Mouse (Mus musculus): ENCODE data around the gene Slc25a47. TPM values are rescaled to one million over a fixed set of nuclear protein-coding genes. Genes with fewer than 3 reads are reported as not detected.
"Not testable (repeated sequence)": the region's sequence is repeated elsewhere in the genome, so short reads cannot be mapped to it uniquely, and the experiment has no call there.

Gene Slc25a47
- total RNA-seq, 2 experiments from 2014 or later: 5.3 to 16.2 TPM

DNA sequence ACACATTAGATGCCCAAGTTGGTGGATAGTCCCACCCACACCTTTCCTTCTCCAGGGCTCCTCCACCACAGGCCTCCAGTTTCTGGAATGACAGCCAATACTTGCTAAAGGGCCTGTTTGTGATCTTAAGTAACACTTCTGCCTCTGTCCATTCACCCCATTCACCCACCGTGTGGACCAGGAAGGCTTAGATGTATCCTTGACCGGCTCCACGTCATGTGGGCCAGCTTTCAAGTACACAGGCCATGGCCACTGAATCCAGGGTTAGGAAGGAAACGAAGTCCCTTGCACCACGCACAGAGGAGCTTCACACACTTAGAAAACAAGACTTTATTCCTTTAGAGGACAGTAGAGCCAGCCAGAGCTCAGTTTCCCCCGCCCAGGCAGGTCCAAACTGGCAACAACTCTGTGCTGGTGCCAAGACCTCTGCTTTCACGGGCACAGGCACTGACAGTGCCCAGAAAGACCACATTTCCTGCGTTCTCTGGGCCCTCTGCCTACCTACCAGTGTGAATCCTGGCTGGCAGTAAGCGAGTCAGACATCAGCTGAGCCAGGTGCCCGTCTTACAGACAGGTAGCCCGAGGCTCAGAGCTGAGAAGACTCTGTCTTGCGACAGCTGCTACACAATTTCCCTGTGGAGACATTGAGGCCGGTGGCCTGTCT is 10.2 kb upstream of the Slc25a47 start:
- no peak for ATAC-seq (replicated peaks; ENCODE audit: low FRiP score, low TSS enrichment, poor library complexity, severe bottlenecking)

DNA sequence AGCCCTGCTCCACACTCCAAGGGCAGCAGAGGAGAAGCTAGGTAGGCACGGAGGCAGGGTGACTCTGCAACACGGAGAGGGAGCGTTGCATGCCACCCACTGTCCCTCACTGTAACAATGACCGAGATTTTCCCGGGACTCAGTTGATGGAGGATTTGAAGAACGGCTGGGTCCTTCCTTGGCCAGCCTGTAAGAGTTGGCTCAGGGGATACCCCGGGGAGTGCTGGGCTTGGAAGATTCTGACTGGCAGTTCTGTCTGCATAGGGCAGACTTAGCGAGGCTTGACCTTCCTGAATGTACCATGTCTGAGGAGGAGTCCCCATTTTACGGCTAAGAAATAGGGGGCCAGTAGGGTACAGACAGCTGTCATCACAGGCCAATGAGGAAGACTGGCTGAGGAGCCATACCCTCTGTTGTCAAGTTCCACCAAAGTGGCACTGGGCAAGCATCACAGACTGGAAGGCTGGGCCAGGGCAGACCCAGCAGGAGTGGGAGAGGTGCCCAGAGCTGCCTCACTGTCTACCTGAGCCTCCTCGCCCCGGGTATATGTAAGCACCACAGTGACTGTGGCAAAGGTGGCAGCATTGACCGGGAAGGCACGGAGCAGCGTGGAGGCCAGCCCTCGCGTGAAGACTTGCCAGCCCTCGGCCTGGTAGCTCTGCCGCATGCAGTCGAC is 9.4 kb upstream of the Slc25a47 start:
- ATAC-seq (replicated peaks; ENCODE audit: low FRiP score, low TSS enrichment, poor library complexity, severe bottlenecking): no peak

DNA sequence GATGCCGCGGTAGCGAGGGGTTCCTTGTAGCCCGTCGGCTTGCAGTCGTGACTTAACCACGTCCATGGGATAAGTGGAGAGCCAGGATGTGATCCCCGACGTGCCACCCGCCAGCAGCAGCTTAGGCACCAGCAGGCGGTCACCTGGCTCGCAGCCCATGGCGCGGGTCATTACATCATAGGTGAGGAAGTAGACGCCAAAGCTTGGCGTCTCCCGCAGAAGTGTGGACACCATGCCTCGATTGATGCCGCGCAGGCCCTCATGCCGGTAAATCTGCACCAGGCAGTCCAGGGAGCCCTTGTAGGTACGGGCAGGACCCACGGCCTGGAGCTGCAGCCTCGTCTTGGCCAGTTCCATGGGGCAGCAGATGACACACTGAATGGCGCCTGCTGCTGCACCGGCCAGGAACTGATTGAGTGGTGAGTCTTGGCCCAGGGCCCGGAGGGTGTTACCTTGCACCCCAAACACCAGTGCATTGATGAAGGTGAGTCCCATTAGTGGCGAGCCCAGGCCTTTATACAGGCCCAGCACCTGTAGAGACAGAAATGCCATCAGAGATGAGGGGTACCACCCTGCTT is 8.8 kb upstream of the Slc25a47 start:
- ATAC-seq (replicated peaks; ENCODE audit: low FRiP score, low TSS enrichment, poor library complexity, severe bottlenecking): no peak

DNA sequence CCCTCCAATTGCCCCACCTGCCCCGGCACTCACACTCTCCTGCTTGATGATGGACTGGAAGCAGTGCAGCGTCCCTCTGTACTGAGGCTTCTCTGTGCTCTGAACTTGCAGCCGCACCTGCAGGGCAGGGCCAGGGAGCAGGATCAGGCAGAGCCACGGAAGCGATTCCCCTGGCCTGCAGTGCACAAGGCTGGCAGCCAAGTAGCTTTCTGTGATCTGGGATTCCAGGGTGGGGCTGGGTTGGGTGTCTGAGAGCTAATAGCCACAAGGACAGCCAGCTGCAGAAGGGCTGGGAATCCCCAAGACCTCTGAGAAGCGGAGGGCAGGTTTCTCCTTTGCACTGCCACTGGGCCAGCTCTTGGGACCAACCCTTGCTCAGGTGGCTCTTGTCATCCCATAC is 8.2 kb upstream of the Slc25a47 start:
- no peak for ATAC-seq (replicated peaks; ENCODE audit: low FRiP score, low TSS enrichment, poor library complexity, severe bottlenecking)

DNA sequence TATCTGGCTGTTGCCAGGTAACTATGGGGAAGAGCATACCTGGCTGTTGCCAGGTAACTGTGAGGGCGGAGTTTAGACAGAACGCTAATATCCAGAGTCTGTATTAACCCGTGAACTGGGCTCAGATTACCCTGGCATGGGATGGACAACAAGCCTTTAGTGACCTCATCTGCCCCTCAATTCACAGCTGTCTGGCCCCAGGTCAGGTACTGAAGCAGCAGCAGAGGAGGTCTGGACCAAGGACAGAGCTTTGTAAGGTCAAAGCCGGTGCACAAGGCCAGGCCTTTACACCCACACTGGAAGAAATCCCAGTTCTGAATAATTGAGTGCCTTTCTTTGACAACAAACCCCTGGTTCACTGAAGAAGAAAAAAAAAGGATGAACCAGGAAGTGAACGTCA is 6.2 kb upstream of the Slc25a47 start:
- no peak for ATAC-seq (replicated peaks; ENCODE audit: low FRiP score, low TSS enrichment, poor library complexity, severe bottlenecking)

DNA sequence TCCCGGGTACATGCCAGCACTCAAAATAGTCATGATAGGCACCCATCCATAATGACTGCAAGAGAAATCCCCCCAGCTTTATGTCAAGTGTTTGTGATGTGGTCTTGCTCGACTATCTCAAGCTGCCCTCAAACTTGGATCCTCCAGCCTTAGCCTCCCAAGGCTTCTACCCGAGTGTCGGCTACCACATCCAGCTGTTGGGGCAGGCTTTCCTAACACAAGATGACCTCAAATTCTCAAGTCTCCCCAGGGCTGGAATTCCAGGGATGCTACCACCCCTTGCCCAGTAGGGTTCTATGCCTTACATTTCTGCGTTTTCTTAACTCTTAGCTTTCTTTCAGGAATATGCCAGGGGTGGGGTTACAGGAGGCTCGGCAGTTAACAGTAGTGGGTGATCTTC is 5.5 kb upstream of the Slc25a47 start:
- ATAC-seq (replicated peaks; ENCODE audit: low FRiP score, low TSS enrichment, poor library complexity, severe bottlenecking): no peak

DNA sequence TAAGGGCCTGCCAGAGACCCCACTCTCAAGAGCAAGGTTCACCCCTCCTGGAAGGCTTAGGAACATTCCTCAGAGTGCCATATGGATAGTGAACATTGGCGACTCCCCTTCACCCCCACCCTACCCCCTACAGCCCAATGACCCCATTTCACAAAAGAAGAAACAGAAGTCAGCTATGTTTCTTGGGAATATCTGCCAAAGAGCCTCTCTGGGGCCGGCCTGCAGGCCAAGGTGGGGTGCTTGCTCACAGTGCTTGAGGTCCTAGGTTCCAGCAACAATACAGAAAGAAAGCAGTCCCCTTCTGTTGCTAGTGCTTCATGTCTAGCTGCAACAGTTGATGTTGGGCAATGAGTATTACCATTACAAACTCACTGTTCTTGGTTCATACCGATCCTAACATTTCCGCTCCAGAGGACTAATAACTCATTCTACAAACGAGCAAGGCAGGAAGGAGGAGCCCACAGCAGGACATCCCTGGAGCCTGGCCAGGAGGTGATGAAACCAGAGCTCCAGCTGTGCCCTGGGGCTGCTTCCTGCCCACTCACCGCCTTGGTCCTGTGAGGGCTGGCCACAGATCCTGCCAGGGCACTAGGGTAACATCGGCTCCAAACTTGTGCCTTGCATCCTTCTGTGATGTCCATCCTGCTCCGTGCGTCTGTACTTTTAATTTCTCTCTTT is 3.7 kb upstream of the Slc25a47 start:
- no peak for ATAC-seq (replicated peaks; ENCODE audit: low FRiP score, low TSS enrichment, poor library complexity, severe bottlenecking)

DNA sequence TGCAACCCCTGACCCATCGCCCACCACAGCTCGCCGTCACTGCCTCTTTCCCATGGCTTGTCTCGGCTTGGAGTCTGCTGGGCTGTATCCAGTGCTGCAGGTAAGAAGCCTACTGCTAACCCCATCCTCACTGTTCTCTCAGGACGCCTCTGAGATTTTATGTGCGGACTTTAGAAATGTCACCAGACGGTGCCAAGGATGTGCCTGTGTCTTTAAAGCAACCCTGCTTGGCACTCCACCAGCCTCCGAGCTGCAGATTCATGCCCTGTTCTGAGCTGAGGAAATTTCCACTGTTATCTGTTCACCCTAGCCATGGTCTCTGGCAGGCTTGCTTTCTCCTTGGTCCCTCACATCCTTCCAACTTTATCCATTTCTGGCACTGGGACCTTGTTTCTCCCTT is 3.0 kb upstream of the Slc25a47 start:
- no peak for ATAC-seq (replicated peaks; ENCODE audit: low FRiP score, low TSS enrichment, poor library complexity, severe bottlenecking)

DNA sequence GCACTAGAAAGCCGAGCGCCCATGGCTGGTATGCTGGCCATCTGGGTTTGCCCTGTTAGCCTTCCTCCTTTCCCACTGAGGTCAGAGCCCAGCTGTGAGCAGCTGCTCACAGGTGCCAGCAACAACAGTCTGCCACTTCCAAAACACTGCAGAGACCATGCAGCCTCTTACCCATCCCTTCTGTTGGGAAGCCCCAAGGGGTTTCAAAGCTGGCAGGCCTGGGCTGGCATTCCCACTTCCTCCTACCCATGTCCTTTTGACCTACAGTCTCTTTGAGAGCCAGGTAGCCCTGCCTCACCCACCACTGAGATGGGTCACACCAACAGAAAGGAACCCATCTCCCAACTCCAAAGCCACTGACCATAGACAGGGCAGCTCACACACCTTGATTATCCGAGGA is 2.4 kb upstream of the Slc25a47 start:
- no peak for ATAC-seq (replicated peaks; ENCODE audit: low FRiP score, low TSS enrichment, poor library complexity, severe bottlenecking)

DNA sequence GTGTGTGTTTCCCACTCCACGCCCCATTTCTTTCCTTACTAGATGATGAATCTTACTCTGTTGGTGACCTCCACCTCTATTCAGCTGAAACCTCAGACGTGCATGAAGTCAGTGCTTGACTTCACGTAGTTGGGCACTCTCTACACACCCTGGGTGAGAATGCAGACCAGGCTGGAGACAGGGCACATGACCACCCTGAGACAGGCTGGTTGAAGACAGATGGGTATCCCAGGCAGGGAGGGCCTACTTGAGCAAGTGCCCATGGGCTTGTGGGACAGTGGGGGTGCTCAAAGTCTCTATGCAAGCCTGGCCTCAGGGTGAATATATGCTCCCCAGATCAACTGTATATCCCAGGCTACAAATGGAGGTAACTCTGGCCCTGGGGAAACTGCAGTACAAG is 1.5 kb upstream of the Slc25a47 start:
- ATAC-seq (replicated peaks; ENCODE audit: low FRiP score, low TSS enrichment, poor library complexity, severe bottlenecking): no peak

DNA sequence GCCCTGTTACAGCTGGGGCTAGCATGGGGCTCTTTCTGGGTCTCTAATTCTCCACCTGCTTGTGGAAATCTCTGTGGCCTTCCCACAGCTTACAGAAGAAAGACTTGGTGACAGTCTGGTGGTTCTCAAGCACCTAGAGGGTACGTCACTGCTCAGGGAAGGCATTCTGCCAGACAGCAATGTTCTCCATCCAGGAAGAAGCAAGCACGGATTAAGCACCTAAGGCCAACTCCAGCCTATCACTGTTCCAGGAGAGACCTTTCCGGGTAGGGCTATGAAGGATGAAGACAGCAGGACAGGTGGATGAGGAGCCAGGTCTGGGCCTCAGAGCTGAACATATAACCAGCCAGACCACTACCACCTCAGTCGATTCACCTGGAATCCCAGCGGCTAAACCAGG is 1.1 kb upstream of the Slc25a47 start:
- ATAC-seq (replicated peaks; ENCODE audit: low FRiP score, low TSS enrichment, poor library complexity, severe bottlenecking): no peak

DNA sequence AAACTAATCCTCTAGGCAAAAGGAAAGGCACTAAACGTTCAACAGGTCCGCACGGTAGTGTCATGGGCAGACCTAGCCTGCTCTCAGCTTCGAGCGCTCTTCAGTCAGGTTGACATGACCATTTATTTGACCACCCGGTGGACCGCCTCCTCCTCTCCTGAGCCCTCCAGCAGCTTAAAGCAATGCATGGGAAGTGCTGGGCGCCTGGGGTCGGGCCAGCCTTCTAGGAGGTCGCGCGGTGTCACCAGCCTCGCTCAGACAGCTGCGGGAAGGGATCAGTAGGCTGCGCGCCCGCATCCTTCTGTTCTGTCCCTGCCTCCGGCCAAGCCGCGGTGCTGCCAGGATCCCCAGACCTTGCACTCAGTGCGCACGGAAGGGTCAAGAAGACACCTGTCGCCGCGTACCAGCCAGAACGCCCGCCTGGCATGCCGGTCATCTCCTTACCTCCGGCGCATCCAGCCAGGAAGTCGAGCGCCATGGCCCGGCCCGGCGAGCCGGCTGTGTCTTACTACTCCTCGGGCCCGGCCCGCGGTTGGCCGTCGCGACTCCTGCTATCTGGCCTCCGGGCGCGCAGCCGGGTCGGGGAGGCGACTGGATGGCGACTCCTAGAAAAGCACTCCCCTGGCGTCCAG is 522 bp upstream of the Slc25a47 start:
- ATAC-seq (replicated peaks; ENCODE audit: low FRiP score, low TSS enrichment, poor library complexity, severe bottlenecking): no peak

DNA sequence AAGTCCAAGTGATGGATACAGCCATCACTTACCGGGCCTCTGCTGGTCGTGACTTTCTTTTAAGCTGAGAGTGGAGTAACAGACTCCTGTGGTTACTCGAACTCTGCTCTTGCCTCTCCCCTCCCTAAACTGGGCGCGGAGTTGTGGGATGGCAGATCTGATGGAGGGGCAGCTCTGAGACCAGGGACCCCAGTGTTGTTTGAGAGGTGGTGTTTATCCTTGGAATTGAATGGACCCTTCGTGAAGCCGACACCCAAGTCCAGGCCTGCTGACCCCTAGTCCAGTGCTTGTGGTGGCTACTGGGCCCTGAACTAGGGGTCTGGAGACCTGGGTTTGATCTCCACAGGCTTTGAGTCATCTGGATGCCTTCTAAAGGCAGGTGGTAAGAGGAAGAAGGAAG is 876 bp downstream of the Slc25a47 start:
- ATAC-seq (replicated peaks; ENCODE audit: low FRiP score, low TSS enrichment, poor library complexity, severe bottlenecking): no peak

DNA sequence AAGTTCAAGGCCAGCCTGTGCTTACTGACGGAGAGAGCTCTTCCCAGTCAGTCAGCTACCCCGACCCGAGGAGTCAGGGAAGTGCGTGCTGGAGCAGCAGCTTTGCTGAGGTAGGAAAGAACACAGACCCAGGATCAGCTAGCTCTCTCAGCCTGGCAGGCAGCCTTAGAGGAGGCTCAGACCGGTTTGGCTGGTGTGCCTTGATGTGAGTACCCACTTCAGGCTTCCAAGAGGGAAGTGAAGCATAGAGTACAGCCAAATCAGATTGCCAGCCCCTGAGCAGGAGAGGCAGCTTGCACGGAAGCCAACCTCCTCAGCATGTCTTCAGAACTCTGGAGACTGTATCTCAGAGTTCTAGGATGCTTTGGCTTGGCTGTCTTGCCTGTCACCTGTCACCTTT is 5.3 kb downstream of the Slc25a47 start:
- no peak for ATAC-seq (replicated peaks; ENCODE audit: low FRiP score, low TSS enrichment, poor library complexity, severe bottlenecking)

DNA sequence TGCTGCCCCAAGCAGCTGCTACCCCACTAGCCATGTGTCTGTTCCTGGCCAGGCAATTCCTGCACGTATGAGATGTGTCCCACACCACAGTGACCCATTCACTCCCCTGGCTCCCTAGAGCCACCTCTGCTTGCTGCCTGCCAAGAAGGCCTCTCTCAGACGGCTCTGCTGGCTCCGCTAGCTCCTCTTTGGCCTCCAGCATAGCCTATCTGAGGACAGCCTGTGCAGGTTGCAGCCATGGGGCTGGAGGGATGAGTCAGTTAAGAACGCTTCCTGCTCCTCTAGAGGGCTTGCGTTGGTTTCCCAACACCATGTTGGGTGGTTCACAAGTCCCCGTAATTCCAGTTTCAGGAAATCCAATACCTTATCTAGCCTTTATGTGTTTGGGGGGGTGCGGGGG is 6.8 kb downstream of the Slc25a47 start:
- no peak for ATAC-seq (replicated peaks; ENCODE audit: low FRiP score, low TSS enrichment, poor library complexity, severe bottlenecking)

DNA sequence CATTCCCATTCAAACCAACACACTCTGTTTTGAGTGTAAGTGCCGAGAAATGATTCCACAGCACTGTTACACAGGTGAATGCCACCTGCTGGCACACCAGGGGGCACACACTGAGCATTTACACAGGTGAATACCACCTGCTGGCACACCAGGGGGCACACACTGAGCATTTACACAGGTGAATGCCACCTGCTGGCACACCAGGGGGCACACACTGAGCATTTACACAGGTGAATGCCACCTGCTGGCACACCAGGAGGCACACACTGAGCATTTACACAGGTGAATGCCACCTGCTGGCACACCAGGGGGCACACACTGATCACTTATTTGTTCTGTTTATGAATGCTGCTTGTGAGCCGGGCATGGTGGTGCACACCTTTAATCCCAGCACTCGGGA is 12.2 kb downstream of the Slc25a47 start:
- not testable (repeated sequence) for ATAC-seq (replicated peaks; ENCODE audit: low FRiP score, low TSS enrichment, poor library complexity, severe bottlenecking)

DNA sequence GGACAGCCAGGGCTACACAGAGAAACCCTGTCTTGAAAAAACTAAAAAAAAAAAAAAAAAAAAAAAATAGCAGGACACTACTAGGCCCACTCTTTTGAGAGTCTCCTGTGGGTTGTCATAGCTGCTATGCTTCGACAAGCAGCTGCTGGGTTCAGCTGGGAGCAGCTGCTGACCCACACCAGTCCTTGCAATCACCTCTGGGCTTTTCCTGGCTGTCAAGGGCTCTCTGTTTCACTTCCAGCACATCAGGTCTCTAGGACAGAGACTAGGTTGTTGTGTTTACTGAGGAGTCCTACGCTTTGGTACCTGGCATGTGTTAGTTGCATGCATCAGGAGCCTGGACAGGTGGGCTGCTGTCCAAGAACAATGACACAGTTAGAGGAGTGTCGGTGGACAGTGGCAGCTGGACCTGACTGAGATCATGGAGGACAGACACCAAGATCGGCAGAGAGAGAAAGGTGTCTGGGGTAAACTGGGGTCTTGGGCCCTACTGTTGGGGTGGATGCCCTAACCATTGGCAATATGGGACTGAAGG is 13.7 kb downstream of the Slc25a47 start:
- ATAC-seq (replicated peaks; ENCODE audit: low FRiP score, low TSS enrichment, poor library complexity, severe bottlenecking): no peak

DNA sequence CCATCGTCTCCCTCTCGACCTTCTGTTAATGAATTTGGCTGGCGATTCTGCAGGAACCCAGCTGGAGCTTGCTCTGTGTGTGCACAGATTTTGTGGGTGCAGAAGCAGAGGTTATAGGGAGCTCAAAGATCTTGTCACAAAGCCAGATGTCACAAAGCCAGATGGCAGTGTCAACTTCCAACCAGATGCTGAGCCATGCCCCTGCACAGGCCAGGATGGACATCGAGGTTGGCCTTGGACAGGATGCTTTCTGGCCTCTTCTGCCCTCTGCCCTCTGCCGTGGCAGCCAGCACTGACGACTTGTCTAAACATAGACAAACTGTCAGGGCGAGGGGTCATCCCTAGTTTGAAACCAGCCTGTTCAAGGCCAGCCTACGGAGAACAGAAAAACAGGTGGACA is 14.3 kb downstream of the Slc25a47 start:
- ATAC-seq (replicated peaks; ENCODE audit: low FRiP score, low TSS enrichment, poor library complexity, severe bottlenecking): no peak

DNA sequence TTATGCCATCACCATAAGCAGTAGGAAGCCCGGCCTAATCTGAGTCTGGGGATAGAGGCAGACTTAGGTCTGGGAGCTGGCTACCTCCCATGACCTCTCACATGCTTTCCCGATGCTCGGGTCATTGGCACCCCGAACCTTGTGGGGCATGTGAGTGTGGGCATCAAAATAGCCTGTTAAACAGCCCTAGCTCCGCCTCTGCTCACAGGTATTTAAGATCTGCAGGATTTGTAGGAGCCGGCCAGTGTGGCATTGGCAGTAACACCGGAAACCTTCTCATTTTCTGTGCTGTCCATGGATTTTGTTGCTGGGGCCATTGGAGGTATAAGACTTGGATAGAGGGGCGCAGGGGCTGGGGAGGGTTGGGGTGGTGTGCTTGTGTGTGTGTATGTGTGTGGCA is 15.0 kb downstream of the Slc25a47 start:
- ATAC-seq (replicated peaks; ENCODE audit: low FRiP score, low TSS enrichment, poor library complexity, severe bottlenecking): no peak

DNA sequence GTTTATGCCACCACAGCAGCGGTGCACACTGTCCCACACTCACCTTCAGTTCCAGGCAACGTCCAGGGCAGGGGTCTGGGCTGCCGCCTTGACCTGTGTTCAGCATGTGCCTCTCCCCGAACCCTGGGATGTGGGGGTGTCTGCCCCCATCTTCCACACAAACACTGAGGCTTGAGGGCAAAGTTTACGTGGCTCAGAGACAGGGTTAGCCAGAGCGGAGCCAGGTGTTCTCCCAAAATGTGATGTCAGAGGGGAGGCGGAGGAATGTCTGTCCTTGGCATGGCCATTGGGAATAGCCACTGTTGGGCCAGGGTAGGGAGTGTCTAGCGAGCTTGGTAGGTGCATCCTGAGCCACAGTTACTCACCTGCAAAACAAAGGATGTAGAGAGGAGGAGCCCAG is 17.0 kb downstream of the Slc25a47 start:
- ATAC-seq (replicated peaks; ENCODE audit: low FRiP score, low TSS enrichment, poor library complexity, severe bottlenecking): no peak
